Mouse (Mus musculus) stomach, postnatal 0 days (tissue): ENCODE data around the gene Coro2b.

Source experiments
- CTCF ChIP-seq: IDR thresholded peaks from 2 replicates; pipeline ENCODE4 v1.5.1; 2016; ENCODE audit warnings: antibody characterized with exemption, low read depth, mild to moderate bottlenecking, moderate library complexity
- EP300 ChIP-seq: optimal IDR thresholded peaks from 2 replicates; pipeline ENCODE3; 2016; ENCODE audit warnings: antibody characterized with exemption

DNA sequence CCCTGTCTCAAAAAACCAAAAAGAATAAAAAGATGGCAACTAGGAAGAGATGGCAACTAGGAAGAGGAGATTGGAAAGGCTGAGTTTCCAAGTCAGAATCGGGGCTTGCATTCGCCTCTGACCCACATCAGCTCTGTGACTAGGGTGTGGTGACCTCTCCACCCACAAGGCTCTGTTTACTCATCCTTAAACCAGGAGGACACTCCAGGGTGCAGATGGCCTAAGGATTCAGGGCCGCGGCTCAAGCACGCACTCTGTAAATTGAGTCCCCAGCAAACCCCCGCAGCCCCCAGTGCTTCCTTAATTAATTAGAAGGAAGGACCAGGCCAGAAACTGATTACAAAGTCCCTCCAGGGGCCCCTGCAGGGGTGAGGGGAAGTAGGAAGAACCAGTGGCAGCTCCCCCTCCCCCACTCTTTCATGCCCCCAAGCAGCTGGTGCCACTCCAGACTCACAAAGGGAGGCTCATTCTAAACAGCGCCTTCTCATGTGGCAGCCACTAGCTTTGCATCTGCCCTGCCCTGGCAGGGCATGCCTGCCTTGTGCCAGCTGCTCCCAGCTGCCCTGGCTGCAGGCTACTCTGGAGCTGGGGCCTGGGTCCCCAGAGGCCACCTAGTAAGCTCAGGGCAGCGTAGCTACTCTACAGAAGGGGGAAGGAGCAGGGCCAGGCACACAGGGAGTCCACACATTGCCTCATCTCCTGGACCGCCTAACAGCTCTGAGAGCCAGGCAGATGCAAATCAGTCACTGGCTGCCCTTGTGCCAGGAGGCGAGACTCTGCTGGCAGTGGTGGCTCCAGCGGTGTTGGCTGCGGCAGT, 5.2 kb downstream of the Coro2b start:
- no peak for TF ChIP-seq CTCF
- TF ChIP-seq EP300 = no peak
